Mouse (Mus musculus) urinary bladder, postnatal 25 days (tissue): ENCODE measurements at regions not wholly inside any gene's neighbourhood (a gene's known extent, or its start where the extent isn't known, plus 50 kb on each side); places are given as distances from the start of the nearest gene placed in this dataset.

Source experiments
- DNase-seq: peaks from one replicate; pipeline ENCODE4 v3.0.0; 2022; ENCODE audit warnings: low spot score

DNA sequence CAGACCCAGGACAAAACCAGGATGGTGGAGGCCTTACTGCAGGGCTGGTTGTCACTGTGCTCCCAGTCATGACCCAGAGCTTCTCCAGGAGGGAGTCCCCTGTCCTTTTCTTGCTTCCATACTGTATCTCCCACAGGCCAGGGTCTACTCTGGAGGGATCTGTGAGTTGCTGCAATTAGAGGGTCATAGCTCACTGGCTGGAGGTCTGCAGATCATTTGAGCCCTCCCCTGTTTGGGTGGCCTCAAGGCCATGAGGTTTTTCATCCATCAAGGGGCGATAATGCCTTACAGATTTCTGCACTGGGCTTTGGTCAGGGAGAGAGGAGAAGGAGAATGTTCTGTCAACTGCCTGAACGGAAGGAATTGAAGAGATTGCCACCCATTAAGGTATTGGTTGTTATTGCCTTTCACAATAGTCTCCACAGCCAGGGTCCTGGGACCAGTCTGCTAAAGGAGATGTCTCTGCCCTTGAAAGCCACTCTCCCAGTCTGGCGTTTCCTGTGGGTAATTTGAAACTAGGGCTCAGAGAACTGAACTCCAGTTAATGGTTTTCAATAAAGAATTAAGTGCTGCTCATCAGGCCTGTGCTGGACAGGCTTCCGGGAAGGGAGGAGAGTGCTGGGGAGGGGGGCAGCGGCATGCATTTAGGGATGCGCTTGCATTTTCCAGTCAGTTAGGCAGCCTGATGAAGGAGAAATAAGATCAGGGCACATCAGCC, 147.4 kb downstream of the Dmrta2 start:
- DNase-seq, result no peak

DNA sequence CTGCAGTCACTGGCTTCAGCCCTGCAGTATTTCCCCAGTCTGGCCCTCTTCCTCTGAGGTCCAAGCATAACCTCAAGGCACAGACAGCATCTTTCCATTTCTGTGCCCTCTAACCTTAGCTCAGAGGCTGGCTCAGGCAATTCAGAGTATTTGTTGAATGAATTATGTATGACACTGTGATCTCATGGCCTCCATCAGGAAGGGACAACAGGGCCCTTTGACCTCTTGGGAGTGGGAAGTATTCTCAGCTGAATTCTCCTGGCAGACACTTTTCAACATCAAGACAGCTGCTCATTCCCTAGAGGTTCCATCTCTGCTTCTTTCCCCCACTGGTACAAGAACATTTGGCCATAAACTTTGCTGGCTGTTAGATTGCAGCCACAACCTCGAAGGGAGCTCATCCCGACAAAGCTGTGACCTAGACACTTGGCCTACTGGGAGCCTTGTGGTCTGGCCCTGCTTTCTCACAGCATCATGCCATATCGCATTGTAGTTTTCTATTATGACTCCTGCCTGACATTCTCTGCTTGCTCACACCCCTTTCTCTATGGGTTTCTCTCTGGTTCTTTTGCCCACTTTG, 150.2 kb downstream of the Dmrta2 start:
- DNase-seq, result no peak

DNA sequence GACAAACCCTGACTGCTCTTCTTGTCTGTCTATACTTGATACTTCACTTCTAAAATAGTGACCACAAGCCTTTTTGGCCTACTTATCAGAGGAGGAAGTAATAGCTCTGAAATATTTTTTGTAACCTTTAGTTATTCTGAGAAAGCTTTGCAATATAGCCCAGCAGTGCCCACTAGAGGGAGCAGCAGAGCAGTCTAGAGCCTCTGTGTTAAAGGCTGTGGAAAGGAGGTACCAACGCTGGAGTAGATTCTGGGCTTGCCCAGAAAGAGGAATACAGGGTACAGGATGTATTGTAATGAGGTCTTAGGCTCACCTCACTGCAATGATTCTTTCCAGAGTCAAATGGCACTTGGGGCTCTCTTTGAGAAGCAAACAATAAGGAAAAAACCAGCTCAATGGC, 151.1 kb downstream of the Dmrta2 start:
- DNase-seq, result peak; percentile 45

DNA sequence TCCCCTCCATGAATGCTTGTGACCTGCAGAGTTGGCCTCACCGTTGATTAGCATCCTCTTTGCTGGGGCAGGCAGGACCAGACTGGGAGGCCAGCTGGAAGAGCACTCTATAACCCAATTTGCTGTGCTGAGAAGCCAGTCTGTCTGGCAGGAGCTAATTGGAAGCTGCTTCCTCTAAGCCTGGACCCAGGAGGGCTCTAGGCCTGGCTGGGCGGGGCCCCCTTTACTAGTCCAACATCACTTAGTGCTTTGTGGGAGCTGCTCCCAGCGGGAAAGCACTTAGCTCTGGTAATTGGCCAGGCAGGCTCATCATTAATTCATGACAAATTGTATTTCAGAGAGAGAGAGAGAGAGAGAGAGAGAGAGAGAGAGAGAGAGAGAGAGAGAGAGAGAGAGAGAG, 151.7 kb downstream of the Dmrta2 start:
- no peak for DNase-seq

DNA sequence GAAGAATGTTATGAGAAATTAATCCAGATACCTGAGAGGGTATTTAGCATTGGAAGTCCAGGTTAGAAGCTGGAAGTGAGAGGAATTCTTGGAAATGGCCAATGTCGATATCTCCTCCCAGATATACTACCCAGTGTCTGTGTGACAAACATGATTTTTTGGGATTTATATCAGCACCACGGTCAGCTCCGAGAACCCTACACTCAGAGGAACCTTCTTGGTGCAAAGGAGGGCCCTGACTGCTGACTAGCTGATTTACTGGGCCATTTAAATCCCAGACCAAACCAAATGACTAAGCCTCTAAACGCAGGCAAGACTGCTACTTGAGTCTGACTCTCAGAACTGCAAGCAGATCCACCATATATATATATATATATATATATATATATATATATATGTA, 154.2 kb downstream of the Dmrta2 start:
- no peak for DNase-seq

DNA sequence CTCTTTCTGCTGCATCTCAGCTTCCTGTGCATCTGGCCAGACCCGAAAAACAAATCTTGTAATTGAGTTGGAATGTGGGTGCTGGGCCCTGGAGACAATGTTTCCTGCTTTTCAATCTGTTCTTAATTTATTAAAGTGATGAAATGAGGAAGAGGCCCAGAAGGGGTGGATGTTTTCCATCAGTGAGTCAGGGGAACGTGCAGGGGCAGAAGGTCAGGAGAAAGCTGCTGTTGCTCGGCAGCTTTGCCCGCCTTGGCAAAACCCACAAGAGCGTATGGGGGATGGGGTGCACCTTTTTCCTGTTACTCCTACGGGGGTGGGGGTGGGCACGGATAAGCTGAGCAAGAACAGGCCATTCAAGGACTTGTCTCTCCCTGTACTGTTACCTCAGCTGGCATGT, 156.2 kb downstream of the Dmrta2 start:
- no peak for DNase-seq

DNA sequence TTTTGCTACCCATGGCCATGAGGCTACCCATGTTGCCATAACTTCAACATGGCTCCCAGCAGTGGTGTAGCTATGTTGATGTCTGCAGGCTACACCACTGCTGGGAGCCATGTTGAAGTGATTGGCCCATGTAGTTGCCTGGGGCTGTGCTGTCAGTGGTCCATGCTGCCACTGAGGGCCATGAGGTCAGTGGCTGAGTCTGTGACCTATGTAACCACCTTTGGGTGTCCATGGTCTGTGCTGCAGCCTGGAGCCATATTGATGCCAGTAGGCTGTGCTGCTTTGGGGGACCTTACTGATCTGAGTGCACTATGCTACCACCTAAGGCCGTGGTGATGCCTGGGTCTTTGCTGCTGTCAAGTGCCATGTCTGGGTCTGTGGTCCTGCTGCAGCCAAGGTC, 167.4 kb downstream of the Dmrta2 start:
- no peak for DNase-seq

DNA sequence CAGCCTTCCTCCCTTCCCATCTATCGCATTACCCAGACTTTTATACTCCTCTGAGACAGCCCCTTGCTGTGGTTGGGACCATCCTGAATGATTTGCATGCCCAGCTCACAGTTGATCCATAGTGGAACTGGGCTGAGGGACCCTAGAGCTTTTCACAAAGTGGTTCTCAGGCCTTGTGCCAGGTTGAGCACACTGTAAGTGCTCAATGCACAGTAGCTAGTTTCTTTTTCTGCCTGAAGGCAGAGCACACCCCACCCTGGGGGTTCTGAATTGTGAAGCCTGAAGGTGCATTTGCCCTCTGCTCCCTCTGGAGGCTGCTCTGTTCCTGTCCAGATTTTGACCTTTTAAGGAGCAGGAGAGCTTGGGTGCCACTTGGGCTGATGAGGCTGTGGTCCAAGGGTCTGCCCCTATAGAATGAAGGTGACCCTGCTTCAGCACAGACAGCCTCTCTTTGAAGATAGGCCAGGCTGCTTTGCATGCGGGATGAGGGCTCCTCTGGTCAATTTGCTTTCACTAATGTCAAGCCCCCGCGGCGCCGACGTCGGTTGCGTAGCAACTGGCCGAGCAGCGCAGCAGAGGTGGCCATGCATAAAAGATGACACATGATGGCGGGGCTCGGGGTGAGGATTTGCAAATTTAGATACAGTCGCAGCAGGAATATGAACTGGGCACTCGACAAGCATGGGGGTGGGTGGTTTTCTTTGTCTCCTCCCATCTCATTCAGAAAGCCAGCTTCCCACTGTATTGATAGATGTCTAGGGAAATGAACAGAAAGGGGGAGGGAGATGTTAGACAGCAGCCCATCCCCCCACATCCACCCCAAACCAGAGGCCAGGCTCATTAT, 174.5 kb downstream of the Dmrta2 start:
- no peak for DNase-seq
